Mouse (Mus musculus): ENCODE data around the gene Ano6. TPM values are rescaled to one million over a fixed set of nuclear protein-coding genes. Genes with fewer than 3 reads are reported as not detected.
"Not testable (repeated sequence)": the region's sequence is repeated elsewhere in the genome, so short reads cannot be mapped to it uniquely, and the experiment has no call there.

Ano6 gene
- polyA plus RNA-seq, 1 experiment from 2014 or later, result 30.0 TPM

- H3K4me3 ChIP-seq, result peak overlapping the region; percentile 33
- H3K4me1 ChIP-seq, result peaks cover 51% of the 10 kb centered on the region
- not testable (repeated sequence) for H3K36me3 ChIP-seq; DNase-seq (ENCODE audit: low spot score); H3K9me3 ChIP-seq (replicated peaks)
- peak overlapping the region; percentile 74 for H3K27ac ChIP-seq (replicated peaks)
- H3K27me3 ChIP-seq (ENCODE audit: low read depth, poor library complexity, severe bottlenecking), result peaks cover 20% of the 10 kb centered on the region; the same call in 1 of the 2 replicates
- WGBS, result 44% methylated on average over 8 of the region's 8 CpGs
Observed at GRCm38 (mm10) chr15:95828018-95828646, 37.5 kb downstream of the Ano6 start.

DNA sequence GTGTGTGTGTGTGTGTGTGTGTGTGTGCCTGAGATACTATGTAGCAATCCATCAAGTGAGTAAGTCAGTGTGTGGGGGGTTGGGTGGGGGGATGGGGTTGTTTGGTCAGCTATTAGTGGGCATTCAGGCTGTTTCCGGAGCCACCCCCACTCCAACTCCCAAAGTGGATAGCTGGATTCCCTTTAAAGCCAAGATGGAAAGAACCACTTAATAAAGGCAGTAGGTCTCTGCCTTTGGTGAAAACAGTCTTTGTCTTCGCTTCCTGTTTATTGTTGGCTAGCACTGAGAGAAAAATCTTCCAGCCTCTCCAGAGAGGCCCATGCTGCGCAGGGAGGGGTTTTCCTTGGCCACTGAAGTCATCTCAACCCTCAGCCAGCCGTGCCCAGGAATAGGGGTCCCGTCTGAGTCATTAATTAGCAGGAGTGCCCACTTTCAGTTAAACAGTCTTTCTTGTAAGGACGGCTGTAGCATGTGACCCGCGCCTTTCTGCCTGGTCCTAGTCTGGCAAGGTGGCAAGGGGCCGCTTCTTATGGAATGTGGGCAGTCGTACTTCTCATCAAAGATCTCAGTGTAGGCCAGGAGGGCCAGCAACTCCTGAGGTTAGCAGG is 38.1 kb downstream of the Ano6 start:
- Histone ChIP-seq H3K4me3 (no peak overlapping the region), H3K27ac (replicated peaks) (peak overlapping the region; percentile 69), H3K27me3 (ENCODE audit: low read depth, poor library complexity, severe bottlenecking) (peaks cover 20% of the 10 kb centered on the region; the same call in 1 of the 2 replicates), H3K36me3 (peaks cover 8% of the 10 kb centered on the region), H3K9me3 (replicated peaks) (no peaks in the 10 kb centered on the region), H3K4me1 (peaks cover 51% of the 10 kb centered on the region)
- DNase-seq (ENCODE audit: low spot score), result no peak
- WGBS, result 62% methylated on average over 10 of the region's 10 CpGs

DNA sequence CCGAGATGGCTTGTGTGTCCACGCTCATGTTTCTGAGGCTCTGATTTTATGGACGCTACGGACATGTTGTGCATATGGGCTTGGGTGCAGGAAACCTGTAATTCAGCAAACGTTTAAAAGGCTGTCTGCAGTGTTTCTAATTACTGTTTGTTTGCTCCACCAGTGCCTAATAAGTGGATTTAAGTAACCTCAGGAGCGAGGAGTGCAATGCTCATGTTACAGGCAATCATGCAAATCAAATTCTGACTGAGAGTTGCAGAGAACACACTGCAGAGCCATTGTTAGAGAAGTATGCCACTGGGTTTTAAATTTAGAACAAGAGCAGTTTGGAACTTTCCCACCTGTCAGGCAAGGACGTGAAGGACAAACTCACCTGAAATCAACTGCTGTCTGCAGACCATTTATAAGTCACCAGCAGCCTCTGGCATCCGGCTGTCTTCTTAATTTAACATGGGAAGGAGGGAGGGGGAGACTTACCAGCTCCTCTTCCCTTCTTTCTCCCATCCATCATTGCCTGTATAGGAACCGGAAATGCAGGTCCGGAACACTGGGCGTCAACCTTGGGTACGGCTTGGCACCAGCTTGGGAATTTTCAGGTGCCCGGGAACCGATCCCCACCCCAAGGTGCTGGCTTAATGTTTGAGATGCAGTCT is 39.0 kb downstream of the Ano6 start:
- Histone ChIP-seq H3K27me3 (ENCODE audit: low read depth, poor library complexity, severe bottlenecking) (peaks cover 20% of the 10 kb centered on the region; the same call in 1 of the 2 replicates), H3K4me1 (peaks cover 51% of the 10 kb centered on the region), H3K4me3 (no peak overlapping the region), H3K9me3 (replicated peaks) (no peaks in the 10 kb centered on the region), H3K27ac (replicated peaks) (peak overlapping the region; percentile 69; the same call in 1 of the 2 replicates), H3K36me3 (peaks cover 7% of the 10 kb centered on the region)
- DNase-seq (ENCODE audit: low spot score), result no peak
- WGBS, result 69% methylated on average over 14 of the region's 14 CpGs

DNA sequence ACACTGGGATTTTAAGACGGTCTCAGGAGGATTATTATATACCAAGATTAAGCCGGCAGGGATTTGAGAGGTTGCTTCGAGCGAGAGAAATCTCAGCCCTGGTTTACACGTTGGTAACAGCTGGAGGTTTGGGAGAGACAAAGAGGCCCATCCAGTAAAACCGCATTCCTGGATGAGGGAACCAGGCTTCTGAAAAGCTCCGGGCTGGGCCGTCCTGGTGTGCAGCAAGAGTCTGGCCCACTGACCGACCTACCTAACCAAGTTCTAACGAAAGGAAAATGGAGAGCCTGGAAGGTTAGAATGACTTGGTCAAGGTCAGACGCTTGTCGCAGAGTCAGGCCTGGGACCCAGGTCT is 39.5 kb downstream of the Ano6 start:
- H3K27ac ChIP-seq (replicated peaks), result peak overlapping the region; percentile 49; the same call in 1 of the 2 replicates
- H3K4me3 ChIP-seq, result no peak overlapping the region
- H3K4me1 ChIP-seq, result peaks cover 51% of the 10 kb centered on the region
- WGBS, result 50% methylated on average over 12 of the region's 12 CpGs
- H3K27me3 ChIP-seq (ENCODE audit: low read depth, poor library complexity, severe bottlenecking), result peaks cover 20% of the 10 kb centered on the region; the same call in 1 of the 2 replicates
- DNase-seq (ENCODE audit: low spot score), result no peak
- H3K9me3 ChIP-seq (replicated peaks), result no peaks in the 10 kb centered on the region
- H3K36me3 ChIP-seq, result peaks cover 2% of the 10 kb centered on the region

- Histone ChIP-seq H3K4me1 (peaks cover 42% of the 10 kb centered on the region), H3K9me3 (replicated peaks) (no peaks in the 10 kb centered on the region), H3K36me3 (no peaks in the 10 kb centered on the region), H3K4me3 (no peak overlapping the region), H3K27ac (replicated peaks) (no peak overlapping the region), H3K27me3 (ENCODE audit: low read depth, poor library complexity, severe bottlenecking) (peaks cover 20% of the 10 kb centered on the region; the same call in 1 of the 2 replicates)
- no peak for DNase-seq (ENCODE audit: low spot score)
- WGBS, result 89% methylated on average over 9 of the region's 9 CpGs
Observed at GRCm38 (mm10) chr15:95833292-95833691, 42.6 kb downstream of the Ano6 start.

GRCm38 (mm10) chr15:95836077-95836476 is 45.4 kb downstream of the Ano6 start:
- Histone ChIP-seq H3K36me3 (no peaks in the 10 kb centered on the region), H3K27me3 (ENCODE audit: low read depth, poor library complexity, severe bottlenecking) (no peaks in the 10 kb centered on the region), H3K9me3 (replicated peaks) (no peaks in the 10 kb centered on the region), H3K27ac (replicated peaks) (no peak overlapping the region), H3K4me3 (no peak overlapping the region), H3K4me1 (peaks cover 26% of the 10 kb centered on the region)
- WGBS, result 83% methylated on average over 4 of the region's 4 CpGs
- DNase-seq (ENCODE audit: low spot score), result no peak

DNA sequence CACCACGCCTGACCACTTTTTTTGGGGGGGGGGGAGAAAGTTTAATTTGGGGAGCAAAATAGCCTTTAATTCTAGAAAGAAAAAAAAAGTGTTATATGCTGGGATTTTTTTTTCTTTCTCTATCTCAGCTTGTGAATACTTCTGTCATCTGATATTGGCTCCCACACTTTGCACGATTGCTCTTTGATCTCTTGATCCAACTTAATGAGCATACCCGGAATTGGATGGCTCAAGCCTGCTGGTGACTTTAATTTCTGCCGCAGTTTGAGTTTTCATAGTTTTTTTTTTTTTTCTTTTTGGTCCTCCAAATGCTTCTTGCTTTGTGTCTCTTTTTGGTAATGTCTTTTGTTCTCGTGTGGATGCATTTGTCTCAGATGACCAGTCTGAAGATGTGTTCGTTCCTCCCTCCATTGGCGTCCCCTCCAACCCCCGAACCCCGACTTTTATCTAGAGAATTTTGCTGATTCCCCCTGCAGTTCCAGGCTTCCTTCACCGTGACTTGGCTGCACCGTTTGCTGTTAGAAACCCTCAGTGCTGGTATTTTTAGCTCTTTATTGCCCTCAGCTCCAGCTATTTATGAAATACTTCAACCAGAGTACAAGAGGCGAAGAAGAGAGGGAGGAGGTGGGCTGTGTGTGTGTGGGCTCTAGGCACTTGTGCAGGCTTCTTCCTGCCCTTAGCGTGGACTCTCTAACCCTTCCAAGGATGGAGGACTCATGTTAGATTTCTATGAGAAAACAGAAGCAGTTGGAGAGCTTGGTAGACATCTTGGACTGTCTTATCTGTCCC is 46.2 kb downstream of the Ano6 start:
- Histone ChIP-seq H3K4me1 (peaks cover 26% of the 10 kb centered on the region), H3K27me3 (ENCODE audit: low read depth, poor library complexity, severe bottlenecking) (no peaks in the 10 kb centered on the region), H3K9me3 (replicated peaks) (no peaks in the 10 kb centered on the region), H3K27ac (replicated peaks) (0 out of 2 replicates have a peak overlapping the region, but pooled peaks have one; percentile 13), H3K36me3 (no peaks in the 10 kb centered on the region), H3K4me3 (no peak overlapping the region)
- DNase-seq (ENCODE audit: low spot score), result no peak
- 72% methylated on average over 13 of the region's 13 CpGs for WGBS

DNA sequence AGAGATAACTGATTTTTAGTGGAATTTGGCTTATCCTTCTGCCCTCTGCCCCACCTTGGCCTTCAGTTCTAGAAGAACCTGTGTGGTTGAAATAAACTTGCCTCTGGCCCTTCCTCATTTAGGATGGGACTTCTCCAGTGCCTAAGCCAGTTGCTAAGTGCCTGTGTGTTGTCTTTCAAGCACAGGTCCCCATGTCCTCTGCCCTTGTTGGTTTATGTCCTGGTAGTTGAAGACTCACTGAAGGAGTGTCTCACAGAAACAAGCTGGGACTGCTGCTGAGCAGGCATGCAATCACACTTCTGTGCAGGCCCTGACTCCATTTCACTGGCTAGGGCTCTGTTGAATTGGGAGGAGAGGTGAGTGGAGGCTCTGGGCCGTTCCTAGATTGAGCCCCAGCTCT is 46.9 kb downstream of the Ano6 start:
- no peak for DNase-seq (ENCODE audit: low spot score)
- WGBS, result 73% methylated on average over 1 of the region's 1 CpGs
- no peak overlapping the region for H3K27ac ChIP-seq (replicated peaks)

GRCm38 (mm10) chr15:95838171-95839020 is 47.8 kb downstream of the Ano6 start:
- WGBS, result 80% methylated on average over 11 of the region's 11 CpGs
- no peaks in the 10 kb centered on the region for H3K27me3 ChIP-seq (ENCODE audit: low read depth, poor library complexity, severe bottlenecking)
- no peak for DNase-seq (ENCODE audit: low spot score)
- peaks cover 30% of the 10 kb centered on the region for H3K4me1 ChIP-seq
- H3K36me3 ChIP-seq, result no peaks in the 10 kb centered on the region
- no peak overlapping the region for H3K4me3 ChIP-seq
- H3K27ac ChIP-seq (replicated peaks), result no peak overlapping the region
- H3K9me3 ChIP-seq (replicated peaks), result no peaks in the 10 kb centered on the region

More for the DNA sequence above, 46.9 kb downstream of the Ano6 start:
- Histone ChIP-seq H3K9me3 (replicated peaks) (no peaks in the 10 kb centered on the region), H3K4me3 (no peak overlapping the region), H3K4me1 (peaks cover 27% of the 10 kb centered on the region), H3K36me3 (no peaks in the 10 kb centered on the region), H3K27me3 (ENCODE audit: low read depth, poor library complexity, severe bottlenecking) (no peaks in the 10 kb centered on the region)

DNA sequence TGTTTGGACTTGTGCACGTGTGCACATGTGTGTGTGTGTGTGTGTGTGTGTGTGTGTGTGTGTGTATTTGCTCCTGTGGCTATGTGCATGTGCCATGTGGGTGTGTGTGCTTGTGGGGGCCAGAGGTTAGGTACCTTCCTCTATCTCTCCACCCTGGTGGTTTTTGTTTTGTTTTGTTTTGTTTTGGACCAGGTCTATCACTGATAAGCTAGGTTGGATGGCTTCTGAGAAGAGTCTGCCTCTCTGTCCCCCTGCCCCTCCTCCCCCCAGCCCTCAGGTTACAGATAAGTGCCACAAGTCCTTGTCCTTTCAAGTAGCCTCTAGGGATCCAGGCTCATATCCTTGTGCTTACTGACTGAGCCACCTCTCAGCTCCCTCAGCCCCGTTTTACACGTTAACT is 49.1 kb downstream of the Ano6 start:
- H3K27me3 ChIP-seq (ENCODE audit: low read depth, poor library complexity, severe bottlenecking), result no peaks in the 10 kb centered on the region
- peaks cover 38% of the 10 kb centered on the region for H3K4me1 ChIP-seq
- H3K27ac ChIP-seq (replicated peaks), result no peak overlapping the region
- H3K9me3 ChIP-seq (replicated peaks), result no peaks in the 10 kb centered on the region
- H3K4me3 ChIP-seq, result no peak overlapping the region
- H3K36me3 ChIP-seq, result no peaks in the 10 kb centered on the region
- DNase-seq (ENCODE audit: low spot score), result no peak
- 83% methylated on average over 3 of the region's 3 CpGs for WGBS

DNA sequence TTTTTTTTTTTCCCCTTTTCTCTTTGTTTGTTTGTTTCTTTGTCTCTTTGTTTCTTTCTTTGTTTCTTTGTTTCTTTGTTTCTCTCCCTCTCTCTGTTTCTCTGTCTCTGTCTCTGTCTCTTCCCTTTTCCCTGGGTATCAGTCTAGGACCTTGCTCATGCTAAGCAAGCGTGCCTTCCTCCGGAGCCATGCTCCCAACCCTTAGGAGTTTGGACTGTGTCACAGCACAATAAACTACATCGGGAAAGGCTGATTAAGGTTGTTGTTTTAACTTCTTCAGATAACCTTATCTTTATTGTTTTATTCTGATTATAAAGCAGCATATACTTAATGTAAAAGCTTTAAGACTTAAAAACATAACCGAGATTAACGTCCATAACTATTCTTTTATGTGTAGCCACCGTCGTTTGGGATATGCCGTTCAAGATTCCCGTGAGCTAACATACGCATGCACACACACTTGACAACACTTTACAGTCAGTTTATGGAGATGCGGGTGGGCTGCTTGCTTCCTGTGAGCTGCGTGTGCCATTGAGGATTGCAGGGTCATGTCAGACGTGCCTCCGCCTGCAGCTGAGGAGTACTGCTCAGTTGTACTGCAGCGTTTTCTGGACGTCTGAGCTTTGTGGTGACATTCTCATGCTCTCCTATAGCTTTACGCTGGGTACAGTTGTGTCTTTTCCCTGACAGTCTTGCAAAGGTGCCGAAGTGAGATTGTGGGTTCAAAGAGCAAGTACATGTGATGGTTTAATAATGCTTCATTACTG is 52.7 kb downstream of the Ano6 start:
- peaks cover 20% of the 10 kb centered on the region for H3K4me1 ChIP-seq
- DNase-seq (ENCODE audit: low spot score), result no peak

More for the DNA sequence above, 52.7 kb downstream of the Ano6 start:
- Histone ChIP-seq H3K27ac (replicated peaks) (no peak overlapping the region), H3K27me3 (ENCODE audit: low read depth, poor library complexity, severe bottlenecking) (no peaks in the 10 kb centered on the region), H3K36me3 (no peaks in the 10 kb centered on the region), H3K4me3 (no peak overlapping the region), H3K9me3 (replicated peaks) (no peaks in the 10 kb centered on the region)
- 93% methylated on average over 18 of the region's 18 CpGs for WGBS
